Mouse (Mus musculus) kidney, embryonic 14.5 days (tissue): ENCODE data around the gene 2300009A05Rik. TPM values are rescaled to one million over a fixed set of nuclear protein-coding genes. Genes with fewer than 3 reads are reported as not detected.

Source experiments
- ATAC-seq: fragments of 200-750 bp; cut with Nextera tagmentation; 2 replicates; pipeline ENCODE4 v1.8.0; 2017; ENCODE audit warnings: moderate number of reproducible peaks, mild to moderate bottlenecking, moderate TSS enrichment, moderate library complexity; ENCODE audit not compliant: low FRiP score, low TSS enrichment
- H3K27ac ChIP-seq: fragments of 300-500 bp; sonication (generic); 2 replicates; pipeline ENCODE4 v1.5.1; 2014; ENCODE audit warnings: low read depth, mild to moderate bottlenecking, low read length, moderate library complexity, mixed read lengths
- H3K27me3 ChIP-seq: fragments of 300-500 bp; sonication (generic); 2 replicates; pipeline ENCODE4 v1.6.1; 2014; ENCODE audit warnings: mild to moderate bottlenecking, low read length; ENCODE audit not compliant: control insufficient read depth, insufficient read depth
- H3K36me3 ChIP-seq: fragments of 300-500 bp; sonication (generic); 2 replicates; pipeline ENCODE4 v1.6.1; 2014; ENCODE audit warnings: low read length, mixed read lengths; ENCODE audit not compliant: control insufficient read depth, insufficient read depth
- H3K4me1 ChIP-seq: fragments of 300-500 bp; sonication (generic); 2 replicates; pipeline ENCODE4 v1.6.1; 2014; ENCODE audit warnings: low read length, mixed read lengths; ENCODE audit not compliant: control insufficient read depth, insufficient read depth
- H3K4me2 ChIP-seq: fragments of 300-500 bp; sonication (generic); replicated peaks from 2 replicates; pipeline ENCODE4 v1.6.1; 2014; ENCODE audit warnings: low read depth, mild to moderate bottlenecking, low read length
- H3K4me3 ChIP-seq: fragments of 300-500 bp; sonication (generic); 2 replicates; pipeline ENCODE4 v1.5.1; 2014; ENCODE audit warnings: mild to moderate bottlenecking, low read length
- H3K9ac ChIP-seq: fragments of 300-500 bp; sonication (generic); 2 replicates; pipeline ENCODE4 v1.6.1; 2014; ENCODE audit warnings: low read depth, mild to moderate bottlenecking, low read length, moderate library complexity
- H3K9me3 ChIP-seq: fragments of 300-500 bp; sonication (generic); 2 replicates; pipeline ENCODE4 v1.6.1; 2016; ENCODE audit warnings: low read length; ENCODE audit not compliant: control insufficient read depth
- WGBS: fragments of 180-500 bp; shearing (Covaris S2); extraction: QIAGEN DNeasy Blood & Tissue Kit; methylation state at CpG from one replicate; pipeline ENCODE4 v1.1.7; 2014; 5-methylcytosine and 5-hydroxymethylcytosine counted together
- polyA plus RNA-seq: library from polyadenylated mRNA; unstranded; fragments of >200 nt; fragmentation: Nextera tagmentation; extraction: Ambion mirVana; gene quantifications from 2 replicates; pipeline ENCODE4 v1.2.1, GENCODE M21; 2014

2300009A05Rik gene
- polyA plus RNA-seq, 1 experiment from 2014 or later, result 55.1 TPM

DNA sequence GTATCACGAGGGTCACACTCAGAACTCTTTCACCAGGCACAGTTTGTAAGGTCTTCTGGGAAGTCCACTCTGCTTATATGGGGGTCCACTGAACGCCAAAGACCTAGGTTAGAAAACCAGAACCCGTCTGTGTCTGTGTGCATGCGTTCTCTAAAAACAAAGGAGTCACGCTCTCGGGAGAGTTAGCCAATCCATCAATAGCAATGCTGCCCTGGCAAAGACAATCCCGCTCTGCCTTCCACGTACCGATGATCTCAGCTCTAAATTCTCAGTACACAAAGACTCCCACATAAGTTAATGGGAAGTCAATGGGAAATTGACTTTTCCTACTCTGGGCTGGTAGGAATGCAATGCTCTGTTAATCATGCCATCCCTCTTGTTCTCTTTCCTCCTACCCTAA is 42.8 kb downstream of the 2300009A05Rik start:
- no peaks in the 10 kb centered on the region for H3K27me3 ChIP-seq
- H3K9ac ChIP-seq, result no peak overlapping the region
- no peak overlapping the region for H3K4me2 ChIP-seq
- H3K4me1 ChIP-seq, result peaks cover 5% of the 10 kb centered on the region; the same call in 1 of the 2 replicates
- ATAC-seq, result peak; percentile 46; the same call in 1 of the 2 replicates
- H3K27ac ChIP-seq, result no peak overlapping the region
- WGBS, result 25% methylated on average over 9 of the region's 9 CpGs
- no peaks in the 10 kb centered on the region for H3K36me3 ChIP-seq
- no peak overlapping the region for H3K4me3 ChIP-seq
- H3K9me3 ChIP-seq, result no peaks in the 10 kb centered on the region

DNA sequence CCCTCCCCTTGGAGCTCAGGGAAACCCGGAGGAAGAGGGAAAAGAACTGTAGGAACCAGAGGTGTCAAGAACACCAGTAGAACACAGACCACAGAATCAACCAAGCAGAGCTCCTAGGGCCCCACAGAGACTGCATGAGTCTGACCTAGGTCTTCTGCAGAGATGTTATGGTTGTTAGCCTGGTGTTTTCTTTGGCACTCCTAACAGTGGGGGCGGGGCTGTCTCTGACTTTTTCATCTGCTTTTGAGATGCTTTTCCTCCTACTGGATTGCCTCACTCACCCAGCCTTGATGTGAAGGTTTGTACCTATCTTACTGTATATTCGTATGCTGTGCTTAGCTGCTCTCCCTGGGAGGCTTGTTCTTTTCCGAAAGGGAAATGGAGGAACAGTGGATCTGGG is 44.9 kb downstream of the 2300009A05Rik start:
- 57% methylated on average over 4 of the region's 4 CpGs for WGBS
- no peaks in the 10 kb centered on the region for H3K9me3 ChIP-seq
- H3K4me2 ChIP-seq, result no peak overlapping the region
- peaks cover 5% of the 10 kb centered on the region; the same call in 1 of the 2 replicates for H3K4me1 ChIP-seq
- H3K4me3 ChIP-seq, result no peak overlapping the region
- ATAC-seq, result peak; percentile 64; the same call in 1 of the 2 replicates
- H3K27me3 ChIP-seq, result no peaks in the 10 kb centered on the region
- H3K27ac ChIP-seq, result no peak overlapping the region
- H3K9ac ChIP-seq, result no peak overlapping the region
- H3K36me3 ChIP-seq, result no peaks in the 10 kb centered on the region

DNA sequence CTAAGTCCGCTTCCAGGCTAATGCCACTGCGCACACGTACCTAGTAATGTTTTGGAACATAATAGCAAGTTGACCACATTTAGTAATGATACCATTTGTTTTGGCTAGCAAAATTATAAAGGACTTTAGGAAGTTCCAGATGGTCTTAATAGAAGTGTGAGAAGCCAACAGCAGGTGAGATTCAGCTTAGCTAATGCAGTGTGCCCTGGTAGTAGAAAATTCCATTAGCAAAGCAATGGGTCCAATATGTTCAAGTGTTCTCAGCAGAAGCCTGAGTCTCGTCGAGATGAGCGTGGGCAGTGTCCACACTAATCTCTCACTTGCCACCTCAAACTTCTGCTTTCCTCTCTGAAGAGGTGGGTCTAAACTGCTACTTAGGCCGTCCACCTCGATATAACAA is 49.0 kb downstream of the 2300009A05Rik start:
- Histone ChIP-seq H3K36me3 (no peaks in the 10 kb centered on the region), H3K27ac (no peak overlapping the region), H3K27me3 (no peaks in the 10 kb centered on the region), H3K4me2 (no peak overlapping the region), H3K9me3 (no peaks in the 10 kb centered on the region), H3K9ac (no peak overlapping the region), H3K4me3 (no peak overlapping the region), H3K4me1 (peaks cover 9% of the 10 kb centered on the region)
- no peak for ATAC-seq
- 94% methylated on average over 8 of the region's 8 CpGs for WGBS

DNA sequence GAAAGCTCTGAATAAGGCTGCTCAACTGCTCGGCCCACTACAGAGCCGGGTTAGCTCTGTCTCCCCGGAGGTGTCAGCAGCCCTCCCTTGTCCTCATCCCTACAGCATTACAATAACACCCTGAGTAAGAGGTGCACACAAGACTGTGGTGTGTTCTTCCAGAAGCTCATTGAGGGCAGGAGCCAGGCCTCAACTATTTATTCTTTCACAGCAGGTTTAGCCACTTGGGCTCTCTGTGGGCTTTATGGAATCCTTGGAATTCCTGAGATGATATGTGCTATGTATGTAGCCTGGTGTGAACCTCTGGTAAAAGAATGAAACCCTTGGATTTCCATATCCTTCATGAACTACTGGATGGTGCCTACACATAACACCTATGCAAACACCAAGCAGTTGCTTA is 49.8 kb downstream of the 2300009A05Rik start:
- Histone ChIP-seq H3K27me3 (no peaks in the 10 kb centered on the region), H3K4me3 (no peak overlapping the region), H3K4me2 (no peak overlapping the region), H3K4me1 (peaks cover 9% of the 10 kb centered on the region), H3K36me3 (no peaks in the 10 kb centered on the region), H3K9me3 (no peaks in the 10 kb centered on the region), H3K9ac (no peak overlapping the region), H3K27ac (no peak overlapping the region)
- no peak for ATAC-seq
- 74% methylated on average over 3 of the region's 3 CpGs for WGBS

DNA sequence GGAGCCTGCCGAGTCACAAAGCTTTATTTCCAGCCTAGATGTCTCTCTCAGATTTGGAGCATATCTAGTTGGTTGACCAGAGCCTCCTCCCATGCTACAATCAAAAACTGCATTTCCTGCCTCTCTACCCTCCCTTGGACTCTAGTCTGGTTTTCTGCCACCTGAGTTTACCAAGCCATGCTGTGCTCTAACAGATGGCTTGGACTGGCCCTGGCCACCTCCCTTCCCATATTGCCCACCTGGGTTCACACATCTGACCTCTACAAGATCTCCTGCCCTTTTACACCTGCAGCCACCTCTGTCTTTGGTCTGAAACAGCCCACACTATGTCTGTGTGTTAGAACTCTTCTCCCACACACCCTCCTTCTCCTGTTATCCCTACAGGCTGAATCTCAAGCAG is 50.9 kb downstream of the 2300009A05Rik start:
- H3K4me2 ChIP-seq, result no peak overlapping the region
- H3K9me3 ChIP-seq, result no peaks in the 10 kb centered on the region
- H3K27me3 ChIP-seq, result no peaks in the 10 kb centered on the region
- 83% methylated on average over 1 of the region's 1 CpGs for WGBS
- H3K4me1 ChIP-seq, result peaks cover 9% of the 10 kb centered on the region
- H3K36me3 ChIP-seq, result no peaks in the 10 kb centered on the region
- no peak overlapping the region for H3K9ac ChIP-seq
- no peak overlapping the region for H3K4me3 ChIP-seq
- ATAC-seq, result no peak
- no peak overlapping the region for H3K27ac ChIP-seq

DNA sequence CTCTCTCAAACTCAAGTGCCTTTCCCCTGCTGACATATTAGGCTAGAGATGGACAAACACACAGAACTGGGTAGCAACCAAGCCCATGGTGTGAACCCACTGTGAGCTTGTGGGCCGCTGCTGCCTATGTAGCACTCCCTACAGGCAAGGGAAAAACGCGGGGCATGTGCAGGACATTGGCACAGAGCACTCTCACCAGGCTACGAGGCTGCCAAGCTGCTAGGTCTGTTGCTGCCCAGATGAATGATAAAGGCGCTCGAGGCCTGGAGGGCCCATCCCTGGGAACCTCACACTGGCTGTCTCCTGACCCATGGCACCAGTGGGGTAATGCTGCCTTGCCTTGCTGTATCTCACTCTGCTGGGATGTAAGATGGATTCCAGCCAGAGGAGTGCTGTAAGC is 53.0 kb downstream of the 2300009A05Rik start:
- Histone ChIP-seq H3K4me2 (no peak overlapping the region), H3K27me3 (no peaks in the 10 kb centered on the region), H3K9me3 (no peaks in the 10 kb centered on the region), H3K9ac (no peak overlapping the region), H3K36me3 (0 out of 2 replicates have a peak, but pooled peaks cover 4% of the 10 kb centered on the region), H3K4me3 (no peak overlapping the region), H3K27ac (no peak overlapping the region), H3K4me1 (peaks cover 12% of the 10 kb centered on the region)
- WGBS, result 87% methylated on average over 6 of the region's 6 CpGs
- no peak for ATAC-seq

Other genes with a start within 250 kb of the 2300009A05Rik start
- gene Map2k5, start 21.3 kb downstream of the 2300009A05Rik start, polyA plus RNA-seq, result 35.3 and 40.3 TPM in 2 replicates
- gene Iqch, start 203.2 kb upstream of the 2300009A05Rik start, polyA plus RNA-seq, result 0.09 TPM in 1 of 2 replicates, not detected in the other
- 18.9 and 31.1 TPM in 2 replicates for gene Aagab, start 203.4 kb upstream of the 2300009A05Rik start, polyA plus RNA-seq